Mouse (Mus musculus) neural tube, embryonic 12.5 days (tissue): ENCODE measurements at regions not wholly inside any gene's neighbourhood (a gene's known extent, or its start where the extent isn't known, plus 50 kb on each side); places are given as distances from the start of the nearest gene placed in this dataset.

ENCODE experiments used
- ATAC-seq: fragments of 200-750 bp; cut with Nextera tagmentation; 2 replicates; pipeline ENCODE4 v1.8.0; 2017; ENCODE audit warnings: low read depth, mild to moderate bottlenecking, moderate TSS enrichment, moderate library complexity; ENCODE audit not compliant: low FRiP score
- H3K27ac ChIP-seq: fragments of 300-500 bp; sonication (generic); 2 replicates; pipeline ENCODE4 v1.5.1; 2016
- H3K27me3 ChIP-seq: fragments of 300-500 bp; sonication (generic); replicated peaks from 2 replicates; pipeline ENCODE4 v1.6.1; 2016; ENCODE audit warnings: mild to moderate bottlenecking
- H3K36me3 ChIP-seq: fragments of 300-500 bp; sonication (generic); 2 replicates; pipeline ENCODE4 v1.6.1; 2016; ENCODE audit warnings: mild to moderate bottlenecking
- H3K4me1 ChIP-seq: fragments of 300-500 bp; sonication (generic); 2 replicates; pipeline ENCODE4 v1.6.1; 2016
- H3K4me2 ChIP-seq: fragments of 300-500 bp; sonication (generic); replicated peaks from 2 replicates; pipeline ENCODE4 v1.6.1; 2016; ENCODE audit warnings: mild to moderate bottlenecking
- H3K4me3 ChIP-seq: fragments of 300-500 bp; sonication (generic); 2 replicates; pipeline ENCODE4 v1.5.1; 2016
- H3K9ac ChIP-seq: fragments of 300-500 bp; sonication (generic); 2 replicates; pipeline ENCODE4 v1.6.1; 2016; ENCODE audit warnings: mild to moderate bottlenecking
- H3K9me3 ChIP-seq: fragments of 300-500 bp; sonication (generic); 2 replicates; pipeline ENCODE4 v1.6.1; 2016; ENCODE audit warnings: mild to moderate bottlenecking
- WGBS: fragments of 180-500 bp; shearing (Covaris S2); methylation state at CpG from one replicate; pipeline ENCODE4 v1.1.7; 2016; 5-methylcytosine and 5-hydroxymethylcytosine counted together

GRCm38 (mm10) chr6:140993643-140994580 is 255.2 kb upstream of the Pde3a start:
- 80% methylated on average over 13 of the region's 13 CpGs for WGBS

GRCm38 (mm10) chr6:140995340-140996135 is 253.5 kb upstream of the Pde3a start:
- no peak overlapping the region for H3K27ac ChIP-seq
- WGBS, result 77% methylated on average over 14 of the region's 14 CpGs
- no peak for ATAC-seq

More at GRCm38 (mm10) chr6:140993643-140994580, 255.2 kb upstream of the Pde3a start:
- no peaks in the 10 kb centered on the region for H3K9me3 ChIP-seq
- no peaks in the 10 kb centered on the region for H3K4me1 ChIP-seq
- H3K4me2 ChIP-seq, result no peak overlapping the region
- no peak for ATAC-seq
- no peaks in the 10 kb centered on the region for H3K27me3 ChIP-seq
- H3K27ac ChIP-seq, result no peak overlapping the region
- no peak overlapping the region for H3K9ac ChIP-seq
- H3K36me3 ChIP-seq, result no peaks in the 10 kb centered on the region
- no peak overlapping the region for H3K4me3 ChIP-seq

GRCm38 (mm10) chr6:140998069-140998468 is 251.0 kb upstream of the Pde3a start:
- Histone ChIP-seq H3K4me1 (no peaks in the 10 kb centered on the region), H3K4me3 (no peak overlapping the region), H3K36me3 (no peaks in the 10 kb centered on the region), H3K9ac (no peak overlapping the region), H3K27me3 (no peaks in the 10 kb centered on the region), H3K27ac (no peak overlapping the region), H3K9me3 (no peaks in the 10 kb centered on the region), H3K4me2 (no peak overlapping the region)
- ATAC-seq, result no peak
- 88% methylated on average over 7 of the region's 7 CpGs for WGBS

More at GRCm38 (mm10) chr6:140995340-140996135, 253.5 kb upstream of the Pde3a start:
- no peaks in the 10 kb centered on the region for H3K36me3 ChIP-seq
- H3K4me1 ChIP-seq, result no peaks in the 10 kb centered on the region
- H3K4me3 ChIP-seq, result no peak overlapping the region
- no peak overlapping the region for H3K4me2 ChIP-seq
- H3K27me3 ChIP-seq, result no peaks in the 10 kb centered on the region
- H3K9ac ChIP-seq, result no peak overlapping the region
- no peaks in the 10 kb centered on the region for H3K9me3 ChIP-seq

- H3K4me3 ChIP-seq, result no peak overlapping the region
- no peak for ATAC-seq
- H3K9me3 ChIP-seq, result no peaks in the 10 kb centered on the region
- no peaks in the 10 kb centered on the region for H3K36me3 ChIP-seq
- no peaks in the 10 kb centered on the region for H3K27me3 ChIP-seq
- H3K4me1 ChIP-seq, result no peaks in the 10 kb centered on the region
- 67% methylated on average over 2 of the region's 2 CpGs for WGBS
- H3K9ac ChIP-seq, result no peak overlapping the region
- no peak overlapping the region for H3K27ac ChIP-seq
- no peak overlapping the region for H3K4me2 ChIP-seq
Observed at GRCm38 (mm10) chr6:141000552-141000951, 248.5 kb upstream of the Pde3a start.

- Histone ChIP-seq H3K4me2 (no peak overlapping the region), H3K4me3 (no peak overlapping the region), H3K27me3 (no peaks in the 10 kb centered on the region), H3K27ac (no peak overlapping the region), H3K36me3 (no peaks in the 10 kb centered on the region), H3K9me3 (no peaks in the 10 kb centered on the region), H3K9ac (no peak overlapping the region), H3K4me1 (no peaks in the 10 kb centered on the region)
- no peak for ATAC-seq
- 85% methylated on average over 3 of the region's 3 CpGs for WGBS
Observed at GRCm38 (mm10) chr6:141001306-141001705, 247.8 kb upstream of the Pde3a start.

GRCm38 (mm10) chr6:141015055-141015681 is 233.9 kb upstream of the Pde3a start:
- Histone ChIP-seq H3K4me3 (no peak overlapping the region), H3K4me2 (no peak overlapping the region), H3K27ac (no peak overlapping the region), H3K27me3 (no peaks in the 10 kb centered on the region), H3K36me3 (no peaks in the 10 kb centered on the region), H3K9ac (no peak overlapping the region), H3K4me1 (no peaks in the 10 kb centered on the region), H3K9me3 (no peaks in the 10 kb centered on the region)
- no peak for ATAC-seq
- 77% methylated on average over 11 of the region's 11 CpGs for WGBS

- no peak for ATAC-seq
- Histone ChIP-seq H3K27ac (no peak overlapping the region), H3K9ac (no peak overlapping the region), H3K27me3 (no peaks in the 10 kb centered on the region), H3K4me2 (no peak overlapping the region), H3K9me3 (no peaks in the 10 kb centered on the region), H3K4me1 (no peaks in the 10 kb centered on the region), H3K4me3 (no peak overlapping the region), H3K36me3 (no peaks in the 10 kb centered on the region)
- 90% methylated on average over 4 of the region's 4 CpGs for WGBS
Observed at GRCm38 (mm10) chr6:141023501-141023900, 225.6 kb upstream of the Pde3a start.

GRCm38 (mm10) chr6:141027353-141027752 is 221.7 kb upstream of the Pde3a start:
- Histone ChIP-seq H3K4me1 (no peaks in the 10 kb centered on the region), H3K4me2 (no peak overlapping the region), H3K9me3 (no peaks in the 10 kb centered on the region), H3K27ac (no peak overlapping the region), H3K36me3 (no peaks in the 10 kb centered on the region), H3K4me3 (no peak overlapping the region), H3K27me3 (no peaks in the 10 kb centered on the region), H3K9ac (no peak overlapping the region)
- WGBS, result 84% methylated on average over 4 of the region's 4 CpGs
- no peak for ATAC-seq

- H3K4me2 ChIP-seq, result no peak overlapping the region
- no peak overlapping the region for H3K27ac ChIP-seq
- no peak overlapping the region for H3K9ac ChIP-seq
- H3K4me3 ChIP-seq, result no peak overlapping the region
- ATAC-seq, result no peak
- H3K27me3 ChIP-seq, result no peaks in the 10 kb centered on the region
- no peaks in the 10 kb centered on the region for H3K36me3 ChIP-seq
- H3K4me1 ChIP-seq, result no peaks in the 10 kb centered on the region
- WGBS, result 90% methylated on average over 5 of the region's 5 CpGs
- no peaks in the 10 kb centered on the region for H3K9me3 ChIP-seq
Observed at GRCm38 (mm10) chr6:141027787-141028186, 221.3 kb upstream of the Pde3a start.

GRCm38 (mm10) chr6:141034824-141035223 is 214.2 kb upstream of the Pde3a start:
- Histone ChIP-seq H3K4me2 (no peak overlapping the region), H3K4me1 (no peaks in the 10 kb centered on the region), H3K9ac (no peak overlapping the region), H3K27ac (no peak overlapping the region), H3K9me3 (no peaks in the 10 kb centered on the region), H3K4me3 (no peak overlapping the region), H3K27me3 (no peaks in the 10 kb centered on the region), H3K36me3 (no peaks in the 10 kb centered on the region)
- no peak for ATAC-seq
- WGBS, result 82% methylated on average over 5 of the region's 5 CpGs

GRCm38 (mm10) chr6:141041358-141041757 is 207.7 kb upstream of the Pde3a start:
- H3K4me1 ChIP-seq, result no peaks in the 10 kb centered on the region
- no peaks in the 10 kb centered on the region for H3K9me3 ChIP-seq
- 75% methylated on average over 5 of the region's 5 CpGs for WGBS
- H3K27ac ChIP-seq, result no peak overlapping the region
- no peak for ATAC-seq
- no peak overlapping the region for H3K9ac ChIP-seq
- no peaks in the 10 kb centered on the region for H3K27me3 ChIP-seq
- no peaks in the 10 kb centered on the region for H3K36me3 ChIP-seq
- H3K4me3 ChIP-seq, result no peak overlapping the region
- no peak overlapping the region for H3K4me2 ChIP-seq
